ENCODE assay signal across 8 mouse cellular contexts in genomic region chr5:33272845-33273776, GRCm38 (mm10). TPM values are rescaled to one million over a fixed set of nuclear protein-coding genes. Genes with fewer than 3 reads are reported as not detected.
DNase-seq lines count a peak whose midpoint lies in the region; ATAC-seq and TF ChIP-seq lines count a peak whose summit lies in the region.

No protein-coding gene starts in this region.

- peak overlapping the region; percentile 74 for H3K4me2 ChIP-seq in heart, embryonic 16.5 days (ENCODE audit: low read depth, low read length)

- H3K9me3 ChIP-seq in heart, embryonic 16.5 days (replicated peaks; ENCODE audit: control insufficient read depth, low read length), result no peaks in the 10 kb centered on the region
- no peaks in the 10 kb centered on the region for H3K9me3 ChIP-seq in midbrain, embryonic 10.5 days (replicated peaks)

- WGBS in heart, embryonic 16.5 days, result 50% methylated on average over 7 of the region's 7 CpGs
- WGBS in midbrain, embryonic 10.5 days, result 89% methylated on average over 7 of the region's 7 CpGs

- H3K4me1 ChIP-seq in heart, embryonic 16.5 days (ENCODE audit: control insufficient read depth, insufficient read depth, low read length), result peaks cover 35% of the 10 kb centered on the region
- H3K4me1 ChIP-seq in midbrain, embryonic 10.5 days, result peaks cover 39% of the 10 kb centered on the region

- H3K36me3 ChIP-seq in heart, embryonic 16.5 days (ENCODE audit: control insufficient read depth, insufficient read depth), result peaks cover 13% of the 10 kb centered on the region
- H3K36me3 ChIP-seq in midbrain, embryonic 10.5 days, result peaks cover 48% of the 10 kb centered on the region

- DNase-seq in left cerebral cortex, adult 2 months (ENCODE audit: extremely low spot score in 1 of 2, low spot score in 2 of 2), result no peak
- DNase-seq in left cerebral cortex, adult 11 months (ENCODE audit: low spot score), result no peak
- peak; percentile 35 for DNase-seq in brain, adult 2 months (ENCODE audit: low read depth, low spot score)
- no peak for DNase-seq in midbrain, embryonic 10.5 days (ENCODE audit: low spot score)
- DNase-seq in gastrocnemius, postnatal 10 days, result no peak
- DNase-seq in thymus, adult 18-20 months, result no peak
- no peak for DNase-seq in layer of hippocampus, adult 18-20 months (ENCODE audit: low spot score in 2 of 2)

- no peaks in the 10 kb centered on the region for H3K27me3 ChIP-seq in heart, embryonic 16.5 days (ENCODE audit: control insufficient read depth, insufficient read depth, low read length)
- H3K27me3 ChIP-seq in midbrain, embryonic 10.5 days (ENCODE audit: low read depth, poor library complexity, severe bottlenecking), result no peaks in the 10 kb centered on the region

- H3K4me3 ChIP-seq in left cerebral cortex, adult 2 months, result peak overlapping the region; percentile 81
- H3K4me3 ChIP-seq in heart, embryonic 16.5 days (ENCODE audit: low read length), result peak overlapping the region; percentile 94
- peak overlapping the region; percentile 87 for H3K4me3 ChIP-seq in midbrain, embryonic 10.5 days

- peak overlapping the region; percentile 99 for H3K27ac ChIP-seq in left cerebral cortex, adult 2 months
- H3K27ac ChIP-seq in heart, embryonic 16.5 days (ENCODE audit: low read length), result peak overlapping the region; percentile 98
- H3K27ac ChIP-seq in midbrain, embryonic 10.5 days (replicated peaks), result peak overlapping the region; percentile 99

- TF ChIP-seq CTCF in left cerebral cortex, adult 2 months (IDR thresholded peaks at IDR 0.05), result no peak

- ATAC-seq in heart, embryonic 16.5 days (replicated peaks; ENCODE audit: extremely low read depth, insufficient read depth, low FRiP score), result no peak

- intact Hi-C loops in left cerebral cortex, adult 2 months (cut with DNase I), result loop anchor here (10.0 kb wide), 1 partner anchor 382 kb away; the partner anchor contains the start of genes Slbp, Tacc3 and Tmem129

- peak overlapping the region; percentile 98 for H3K9ac ChIP-seq in heart, embryonic 16.5 days (ENCODE audit: low read length)

RNA-seq across cellular contexts. Expression of gene Ctbp1, which starts 1.7 kb away (rescaled TPM):
- total RNA-seq in left cerebral cortex, adult 2 months (2021), result 100 to 1,000 TPM; 315 to 319 TPM
- 228 and 234 TPM in 2 replicates for polyA plus RNA-seq in heart, embryonic 16.5 days (2015; fragmentation: Nextera tagmentation; extraction: Ambion mirVana)
- polyA plus RNA-seq in midbrain, embryonic 10.5 days (2016; fragmentation: Nextera tagmentation; extraction: Ambion mirVana), result 484 and 530 TPM in 2 replicates
- total RNA-seq in gastrocnemius, postnatal 10 days (2021), result 100 to 1,000 TPM; 206 to 216 TPM
- total RNA-seq in layer of hippocampus, adult 18-20 months (2021), result 100 to 1,000 TPM; 288 to 309 TPM

RNA-seq across cellular contexts. Expression of gene Spon2, which starts 54.9 kb away (rescaled TPM):
- under 1 TPM in 1 of 2 experiments, not detected in 1; 0.56 TPM for total RNA-seq in left cerebral cortex, adult 2 months (2021)
- polyA plus RNA-seq in heart, embryonic 16.5 days (2015; fragmentation: Nextera tagmentation; extraction: Ambion mirVana), result 67.2 and 71.5 TPM in 2 replicates
- polyA plus RNA-seq in midbrain, embryonic 10.5 days (2016; fragmentation: Nextera tagmentation; extraction: Ambion mirVana), result 3.4 and 3.5 TPM in 2 replicates
- 10 to 100 TPM; 10.7 to 19.1 TPM for total RNA-seq in gastrocnemius, postnatal 10 days (2021)
- total RNA-seq in layer of hippocampus, adult 18-20 months (2021), result under 1 TPM; 0.20 to 0.28 TPM

Comparison
In these comparisons a context has a peak if more than half of its experiments do, and no peak if none do; other contexts are left out.
1. RNA of gene Spon2, which starts 54.9 kb away (total RNA-seq): 10.7 to 19.1 TPM in gastrocnemius, postnatal 10 days; 0.56 TPM in left cerebral cortex, adult 2 months and 0.20 to 0.28 TPM in layer of hippocampus, adult 18-20 months; every median in the first group is over 4 times any median in the second.
2. Peak in every context shown above with its lines, with median percentiles within 50 percentile points of each other: H3K27ac ChIP-seq and H3K4me3 ChIP-seq.